Mouse (Mus musculus) heart, adult 18-20 months (tissue): ENCODE measurements around the gene Vmn1r65. TPM values are rescaled to one million over a fixed set of nuclear protein-coding genes. Genes with fewer than 3 reads are reported as not detected.
"Not testable (repeated sequence)": the region's sequence is repeated elsewhere in the genome, so short reads cannot be mapped to it uniquely, and the experiment has no call there.

Experiments used
- DNase-seq, 2 experiments: peaks; one replicate each; pipeline ENCODE4 v3.0.0; 2021 to 2022; ENCODE audit warnings: mixed read lengths in 1 of 2
- long read RNA-seq, 2 experiments: library from polyadenylated mRNA; stranded (forward); transcript quantifications; one replicate each; pipeline ENCODE4 v2.0.0; 2021
- total RNA-seq, 2 experiments: library from RNA; stranded (reverse); gene quantifications; 2 replicates each; pipeline ENCODE4 v1.2.3; 2021

The Vmn1r65 gene
- not detected for total RNA-seq
- long read RNA-seq, experiment 1 = 0 reads
- long read RNA-seq, experiment 2 = 0 reads

DNA sequence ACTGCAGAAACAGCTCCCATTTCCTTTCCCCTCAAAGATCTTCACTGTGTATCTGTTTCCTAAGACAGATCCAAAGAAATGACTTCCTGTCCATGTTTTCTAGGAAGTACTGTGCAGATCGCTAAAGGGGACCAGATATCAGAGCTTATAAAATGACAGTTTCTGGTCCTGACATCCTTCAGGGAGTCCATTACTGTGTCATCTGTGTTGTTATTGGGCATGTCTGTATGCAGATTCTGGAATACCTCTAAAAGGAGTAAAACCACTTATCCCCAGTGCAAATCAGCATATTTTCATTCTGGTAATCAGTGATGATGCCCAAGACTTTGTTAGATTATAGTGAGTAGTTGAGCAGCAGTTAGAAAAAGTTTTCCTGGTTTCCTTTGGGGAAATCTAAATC is at the start of gene Vmn1r65:
Gene Vmn1r65 (minus strand): TSS at position 101 of the 400 bp plus-strand sequence.
- DNase-seq = no peak

GRCm38 (mm10) chr7:6044861-6045260 is 34.1 kb upstream of the Vmn1r65 start, which contains the start of gene Nlrp4c:
Gene Nlrp4c (plus strand): TSS chr7:6045161.
- no peak for DNase-seq

DNA sequence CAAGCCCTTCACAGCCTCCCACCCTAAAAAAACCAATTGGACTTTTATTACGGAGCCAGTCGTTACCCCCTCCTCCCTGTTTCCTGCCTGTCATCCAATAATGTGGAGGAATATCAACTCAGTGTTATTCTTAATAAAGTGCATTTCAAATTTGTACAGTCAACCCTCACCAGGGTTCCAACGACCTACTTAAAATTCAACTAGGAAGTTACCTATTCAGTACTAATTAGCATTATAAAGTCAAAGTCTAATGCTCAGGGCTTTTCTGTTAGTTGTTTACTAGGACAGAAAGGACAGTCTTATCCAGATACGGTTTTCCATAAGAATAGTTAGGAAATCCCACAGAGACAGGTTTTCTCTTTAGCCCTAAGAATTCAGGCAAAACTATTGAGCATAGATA is 28.4 kb downstream of the Vmn1r65 start:
- DNase-seq = not testable (repeated sequence)

GRCm38 (mm10) chr7:5972546-5972945 is 38.3 kb downstream of the Vmn1r65 start:
- DNase-seq = not testable (repeated sequence)

Other genes with a start within 250 kb of the Vmn1r65 start
- gene Vmn1r63, start 205.6 kb downstream of the Vmn1r65 start, total RNA-seq = not detected
- gene Vmn1r64, start 126.5 kb downstream of the Vmn1r65 start, total RNA-seq = not detected
- not detected for gene Nlrp4c, start 34.2 kb upstream of the Vmn1r65 start, total RNA-seq
- gene Zfp787, start 145.0 kb upstream of the Vmn1r65 start, total RNA-seq = 10 to 100 TPM; 31.3 to 32.3 TPM
- 10 to 100 TPM; 12.3 to 13.6 TPM for gene Zfp444, start 161.2 kb upstream of the Vmn1r65 start, total RNA-seq
- gene Galp, start 186.1 kb upstream of the Vmn1r65 start, total RNA-seq = not detected
- gene Zscan5b, start 211.3 kb upstream of the Vmn1r65 start, total RNA-seq = not detected
- gene Epp13, start 241.7 kb upstream of the Vmn1r65 start, total RNA-seq = not detected